Mouse (Mus musculus): ENCODE results near the gene Stt3a.
A peak's percentile ranks its signal among the peaks of the same experiment; 100 is the strongest.

Gene Stt3a

GRCm38 (mm10) chr9:36767203-36768143 is at the start of gene Stt3a:
Gene Stt3a (minus strand): TSS chr9:36767679.
- DNase-seq (ENCODE audit: low read depth, low spot score), result peak; percentile 100

GRCm38 (mm10) chr9:36814486-36814885 is 47.0 kb upstream of the Stt3a start:
- no peak for DNase-seq (ENCODE audit: low read depth, low spot score)

- no peak for DNase-seq (ENCODE audit: low read depth, low spot score)
Measured at GRCm38 (mm10) chr9:36808126-36808785, 40.8 kb upstream of the Stt3a start.

GRCm38 (mm10) chr9:36805256-36805975 is 37.9 kb upstream of the Stt3a start:
- DNase-seq (ENCODE audit: low read depth, low spot score), result no peak

- DNase-seq (ENCODE audit: low read depth, low spot score), result no peak
Measured at GRCm38 (mm10) chr9:36803926-36804325, 36.4 kb upstream of the Stt3a start.

GRCm38 (mm10) chr9:36803386-36803785 is 35.9 kb upstream of the Stt3a start:
- DNase-seq (ENCODE audit: low read depth, low spot score), result no peak

GRCm38 (mm10) chr9:36802951-36803350 is 35.5 kb upstream of the Stt3a start:
- DNase-seq (ENCODE audit: low read depth, low spot score), result no peak

- no peak for DNase-seq (ENCODE audit: low read depth, low spot score)
Measured at GRCm38 (mm10) chr9:36801961-36802360, 34.5 kb upstream of the Stt3a start.

GRCm38 (mm10) chr9:36796781-36797555 is 29.5 kb upstream of the Stt3a start, which contains the start of gene Ei24:
Gene Ei24 (minus strand): TSS chr9:36797393.
- peak; percentile 59 for DNase-seq (ENCODE audit: low read depth, low spot score)

GRCm38 (mm10) chr9:36796224-36796623 is 28.7 kb upstream of the Stt3a start:
- no peak for DNase-seq (ENCODE audit: low read depth, low spot score)

GRCm38 (mm10) chr9:36795556-36795955 is 28.1 kb upstream of the Stt3a start:
- DNase-seq (ENCODE audit: low read depth, low spot score), result no peak

GRCm38 (mm10) chr9:36794487-36794886 is 27.0 kb upstream of the Stt3a start:
- no peak for DNase-seq (ENCODE audit: low read depth, low spot score)

- no peak for DNase-seq (ENCODE audit: low read depth, low spot score)
Measured at GRCm38 (mm10) chr9:36792191-36792590, 24.7 kb upstream of the Stt3a start.

- no peak for DNase-seq (ENCODE audit: low read depth, low spot score)
Measured at GRCm38 (mm10) chr9:36783921-36784320, 16.4 kb upstream of the Stt3a start.

GRCm38 (mm10) chr9:36769048-36769413 is 1.6 kb upstream of the Stt3a start:
- no peak for DNase-seq (ENCODE audit: low read depth, low spot score)

- DNase-seq (ENCODE audit: low read depth, low spot score), result no peak
Measured at GRCm38 (mm10) chr9:36768156-36769047, 923 bp upstream of the Stt3a start.

GRCm38 (mm10) chr9:36764378-36764777 is 3.1 kb downstream of the Stt3a start:
- DNase-seq (ENCODE audit: low read depth, low spot score), result no peak

- peak; percentile 39 for DNase-seq (ENCODE audit: low read depth, low spot score)
Measured at GRCm38 (mm10) chr9:36727034-36727755, 40.3 kb downstream of the Stt3a start, which contains the start of gene Chek1. Gene Chek1 (minus strand): TSS chr9:36727065.
